Mouse (Mus musculus) heart, postnatal 0 days (tissue): Measurements from ENCODE around the gene Gm48551. TPM values are rescaled to one million over a fixed set of nuclear protein-coding genes. Genes with fewer than 3 reads are reported as not detected.

ENCODE experiments used
- ATAC-seq: fragments of 200-750 bp; cut with Nextera tagmentation; 2 replicates; pipeline ENCODE4 v1.8.0; 2017; ENCODE audit warnings: low read depth, moderate number of reproducible peaks, moderate library complexity; ENCODE audit not compliant: insufficient read depth
- DNase-seq: peaks from one replicate; pipeline ENCODE4 v3.0.0-alpha.2; 2016; ENCODE audit warnings: low spot score
- H3K27ac ChIP-seq: fragments of 300-500 bp; sonication (generic); 2 replicates; pipeline ENCODE4 v1.5.1; 2014; ENCODE audit warnings: low read depth, mild to moderate bottlenecking
- H3K27me3 ChIP-seq: fragments of 300-500 bp; sonication (generic); 2 replicates; pipeline ENCODE4 v1.6.1; 2014; ENCODE audit warnings: low read length, mixed read lengths; ENCODE audit not compliant: control insufficient read depth, insufficient read depth
- H3K36me3 ChIP-seq: fragments of 300-500 bp; sonication (generic); replicated peaks from 2 replicates; pipeline ENCODE4 v1.6.1; 2014; ENCODE audit warnings: low read length, mixed read lengths; ENCODE audit not compliant: control insufficient read depth, insufficient read depth
- H3K4me1 ChIP-seq: fragments of 300-500 bp; sonication (generic); 2 replicates; pipeline ENCODE4 v1.6.1; 2014; ENCODE audit warnings: antibody characterized with exemption; ENCODE audit not compliant: control insufficient read depth, insufficient read depth
- H3K4me2 ChIP-seq: fragments of 300-500 bp; sonication (generic); 2 replicates; pipeline ENCODE4 v1.6.1; 2014; ENCODE audit warnings: low read depth, mild to moderate bottlenecking, low read length, moderate library complexity
- H3K4me3 ChIP-seq: fragments of 300-500 bp; sonication (generic); 2 replicates; pipeline ENCODE4 v1.5.1; 2014; ENCODE audit warnings: low read depth, low read length
- H3K9ac ChIP-seq: fragments of 300-500 bp; sonication (generic); replicated peaks from 2 replicates; pipeline ENCODE4 v1.6.1; 2014; ENCODE audit warnings: low read depth, low read length, mixed read lengths
- H3K9me3 ChIP-seq: fragments of 300-500 bp; sonication (generic); replicated peaks from 2 replicates; pipeline ENCODE4 v1.6.1; 2016; ENCODE audit warnings: low read length; ENCODE audit not compliant: control insufficient read depth
- CTCF ChIP-seq: IDR thresholded peaks from 2 replicates; pipeline ENCODE4 v1.5.1; 2016; ENCODE audit warnings: antibody characterized with exemption, control low read depth, low read depth
- EP300 ChIP-seq: IDR thresholded peaks from 2 replicates; pipeline ENCODE4 v1.6.1; 2016; ENCODE audit warnings: antibody characterized with exemption, low read depth
- WGBS: fragments of 180-500 bp; shearing (Covaris S2); extraction: QIAGEN DNeasy Blood & Tissue Kit; methylation state at CpG from one replicate; pipeline ENCODE4 v1.1.7; 2014; 5-methylcytosine and 5-hydroxymethylcytosine counted together
- polyA plus RNA-seq: library from polyadenylated mRNA; unstranded; fragments of >200 nt; fragmentation: Nextera tagmentation; extraction: Ambion mirVana; gene quantifications from 2 replicates; pipeline ENCODE4 v1.2.1, GENCODE M21; 2015
- total RNA-seq: library from RNA; depleted of rRNA; stranded (reverse); fragments of >200 nt; gene quantifications from 2 replicates; pipeline ENCODE4 v1.2.3, GENCODE M21; 2014; ENCODE audit warnings: low replicate concordance

Gm48551 gene
- total and polyA plus RNA-seq, 2 experiments from 2014 or later = 0.11 to 1.1 TPM

GRCm38 (mm10) chr10:81349146-81349545, 35.1 kb upstream of the Gm48551 start:
- H3K27me3 ChIP-seq = no peaks in the 10 kb centered on the region
- peaks cover 13% of the 10 kb centered on the region for H3K4me1 ChIP-seq
- H3K4me2 ChIP-seq = peak overlapping the region; percentile 94
- peak overlapping the region; percentile 86 for H3K4me3 ChIP-seq
- DNase-seq (no peak), ATAC-seq (no peak)
- peak overlapping the region; percentile 77 for H3K9ac ChIP-seq
- 0 out of 2 replicates have a peak overlapping the region, but pooled peaks have one; percentile 87 for H3K27ac ChIP-seq
- TF ChIP-seq EP300 (no peak), CTCF (no peak)
- 12% methylated on average over 12 of the region's 12 CpGs for WGBS
- no peaks in the 10 kb centered on the region for H3K9me3 ChIP-seq
- H3K36me3 ChIP-seq = peaks cover 24% of the 10 kb centered on the region

GRCm38 (mm10) chr10:81349961-81350350, 34.3 kb upstream of the Gm48551 start:
- ATAC-seq (no peak), DNase-seq (no peak)
- Histone ChIP-seq H3K27ac (peak overlapping the region; percentile 87), H3K9ac (peak overlapping the region; percentile 77), H3K27me3 (no peaks in the 10 kb centered on the region), H3K4me1 (peaks cover 13% of the 10 kb centered on the region), H3K4me3 (peak overlapping the region; percentile 86), H3K36me3 (peaks cover 24% of the 10 kb centered on the region), H3K4me2 (peak overlapping the region; percentile 94), H3K9me3 (no peaks in the 10 kb centered on the region)
- WGBS = 1% methylated on average over 28 of the region's 29 CpGs
- no peak for TF ChIP-seq CTCF
- TF ChIP-seq EP300 = no peak

GRCm38 (mm10) chr10:81350351-81351063, 33.8 kb upstream of the Gm48551 start, which contains the start of gene Hmg20b:
Gene Hmg20b (minus strand): TSS chr10:81350480.
- Histone ChIP-seq H3K27ac (peak within 1 kb of the TSS; percentile 87), H3K27me3 (no peaks in the 10 kb centered on the region), H3K9ac (peak within 1 kb of the TSS; percentile 77), H3K4me3 (peak within 1 kb of the TSS; percentile 86), H3K9me3 (no peaks in the 10 kb centered on the region), H3K4me2 (peak within 1 kb of the TSS; percentile 94), H3K4me1 (peaks cover 13% of the 10 kb centered on the region), H3K36me3 (peaks cover 24% of the 10 kb centered on the region)
- DNase-seq (peak; percentile 98), ATAC-seq (peak; percentile 95)
- WGBS = under 1% methylated on average over 54 of the region's 54 CpGs
- TF ChIP-seq CTCF (peak; percentile 77), EP300 (no peak)

DNA sequence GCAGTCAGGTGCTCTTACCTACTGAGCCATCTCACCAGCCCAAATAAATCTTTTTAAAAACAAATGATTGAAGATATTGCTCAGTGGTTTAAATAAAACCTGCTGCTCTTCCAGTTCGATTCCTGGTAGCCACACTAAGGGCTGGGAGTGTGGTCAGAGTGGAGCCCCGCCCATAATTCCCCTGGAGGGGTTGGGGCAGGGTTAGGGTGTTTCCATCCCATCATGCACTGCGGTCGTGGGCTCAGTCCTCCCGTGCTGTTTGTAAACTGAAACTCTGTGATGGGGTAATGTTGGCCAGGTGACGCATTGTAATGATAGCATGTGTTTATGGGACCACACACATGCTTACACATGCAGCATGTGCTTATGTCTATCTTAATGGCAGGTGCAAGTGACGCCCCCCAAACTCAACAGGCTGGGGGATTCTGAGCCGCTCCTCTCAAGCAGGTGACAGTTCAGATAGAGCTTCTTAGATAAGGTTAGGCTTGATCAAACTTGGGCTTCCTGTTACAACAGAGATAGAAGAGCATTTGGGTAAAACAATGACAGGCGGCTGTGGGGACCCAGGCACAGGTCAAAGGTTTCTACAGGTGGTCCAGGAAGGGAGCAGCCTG, 32.5 kb upstream of the Gm48551 start:
- H3K4me2 ChIP-seq = no peak overlapping the region

DNA sequence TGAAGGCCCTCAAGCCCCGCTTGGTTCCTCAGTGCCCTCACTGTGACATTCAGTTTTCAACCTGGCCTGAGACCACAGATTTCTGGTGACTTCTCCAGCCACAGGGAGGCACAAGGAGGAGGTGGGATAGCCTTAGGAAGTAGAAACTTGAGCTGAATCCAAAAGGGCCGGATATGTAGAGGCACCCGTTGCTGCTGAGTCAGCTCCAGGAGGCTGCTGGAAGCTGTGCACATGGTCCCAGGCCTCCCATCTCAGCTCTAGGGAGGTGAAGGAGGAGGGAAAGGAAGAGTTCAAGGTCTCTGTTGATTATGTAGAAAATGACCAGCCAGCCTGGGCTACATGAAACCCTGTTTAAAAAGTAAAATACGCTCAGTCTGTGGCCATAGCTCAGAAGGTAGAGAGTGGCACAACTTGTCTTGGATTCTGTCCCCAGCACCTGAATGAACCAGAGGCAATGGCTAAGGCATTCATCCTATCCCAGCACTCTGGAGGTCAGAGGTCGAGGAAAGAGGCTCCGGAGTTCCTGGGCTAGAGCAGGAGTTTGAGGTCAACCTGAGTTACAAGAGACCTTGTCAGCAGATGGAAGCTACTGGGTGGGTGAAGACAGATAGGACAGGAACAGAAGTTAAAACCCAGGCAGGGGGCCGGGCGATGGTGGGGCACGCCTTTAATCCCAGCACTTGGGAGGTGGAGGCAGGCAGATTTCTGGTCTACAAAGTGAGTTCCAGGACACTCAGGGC, 29.4 kb upstream of the Gm48551 start:
- ATAC-seq (no peak), DNase-seq (no peak)
- no peak overlapping the region for H3K4me2 ChIP-seq
- H3K27ac ChIP-seq = no peak overlapping the region
- H3K9me3 ChIP-seq = no peaks in the 10 kb centered on the region
- TF ChIP-seq EP300 (no peak), CTCF (no peak)
- H3K36me3 ChIP-seq = no peaks in the 10 kb centered on the region
- no peaks in the 10 kb centered on the region for H3K27me3 ChIP-seq
- 70% methylated on average over 9 of the region's 9 CpGs for WGBS
- H3K4me3 ChIP-seq = no peak overlapping the region
- H3K9ac ChIP-seq = no peak overlapping the region
- H3K4me1 ChIP-seq = peaks cover 14% of the 10 kb centered on the region

More for the DNA sequence above, 32.5 kb upstream of the Gm48551 start:
- Histone ChIP-seq H3K9ac (no peak overlapping the region), H3K36me3 (peaks cover 15% of the 10 kb centered on the region), H3K4me3 (no peak overlapping the region), H3K27me3 (no peaks in the 10 kb centered on the region), H3K27ac (no peak overlapping the region; the same call in 1 of the 2 replicates), H3K4me1 (peaks cover 12% of the 10 kb centered on the region), H3K9me3 (no peaks in the 10 kb centered on the region)
- no peak for TF ChIP-seq CTCF
- TF ChIP-seq EP300 = no peak
- ATAC-seq (no peak), DNase-seq (no peak)
- 17% methylated on average over 9 of the region's 9 CpGs for WGBS
